Mouse (Mus musculus): Measurements from ENCODE around the gene Psma1.

- TF ChIP-seq CTCF (IDR thresholded peaks at IDR 0.05; ENCODE audit: control insufficient read depth, insufficient read depth, insufficient replicate concordance, low read depth, low read length): no peak
- no peak for TF ChIP-seq POLR2A (IDR thresholded peaks at IDR 0.05; ENCODE audit: control insufficient read depth, low read depth, low read length)
Observed at GRCm38 (mm10) chr7:114311209-114311608, 35.3 kb upstream of the Psma1 start.

Data from testis, adult 2 months (tissue).